Mouse (Mus musculus): ENCODE results near the gene Slc29a2. TPM values are rescaled to one million over a fixed set of nuclear protein-coding genes. Genes with fewer than 3 reads are reported as not detected.

The Slc29a2 gene
- polyA plus RNA-seq (2015; fragmentation: Nextera tagmentation; extraction: Ambion mirVana), result 17.8 and 18.5 TPM in 2 replicates

GRCm38 (mm10) chr19:5023621-5024479 is at the start of gene Slc29a2:
Slc29a2 (plus strand) TSS chr19:5023860.

DNA sequence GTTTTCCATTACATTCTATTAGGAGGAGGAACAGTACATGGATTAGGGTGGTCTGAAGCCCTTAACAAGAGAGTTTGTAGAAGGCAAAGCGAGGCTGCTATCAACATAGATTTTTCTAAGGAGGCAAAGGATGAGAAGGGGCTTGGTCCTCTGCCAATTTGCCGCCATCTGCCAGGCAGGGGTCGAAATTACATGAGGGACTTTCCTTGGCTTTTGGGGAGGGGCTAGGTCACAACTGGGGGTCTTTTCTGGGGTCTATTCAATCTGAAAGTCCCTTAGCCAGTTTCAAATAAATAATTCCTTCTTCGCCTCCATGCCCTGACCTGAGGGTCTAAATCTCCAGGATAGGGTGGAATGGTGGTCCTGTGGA is 33.4 kb upstream of the Slc29a2 start, which contains the start of gene Npas4:
Gene Npas4, minus strand, starts transcription at position 61 of the 370 bp plus-strand sequence.

GRCm38 (mm10) chr19:5038709-5039156 is 15.1 kb downstream of the Slc29a2 start, which contains the start of the genes B4gat1 and AC124502.3:
B4gat1 (plus strand) TSS chr19:5038826.
AC124502.3 (plus strand) TSS chr19:5038891.

DNA sequence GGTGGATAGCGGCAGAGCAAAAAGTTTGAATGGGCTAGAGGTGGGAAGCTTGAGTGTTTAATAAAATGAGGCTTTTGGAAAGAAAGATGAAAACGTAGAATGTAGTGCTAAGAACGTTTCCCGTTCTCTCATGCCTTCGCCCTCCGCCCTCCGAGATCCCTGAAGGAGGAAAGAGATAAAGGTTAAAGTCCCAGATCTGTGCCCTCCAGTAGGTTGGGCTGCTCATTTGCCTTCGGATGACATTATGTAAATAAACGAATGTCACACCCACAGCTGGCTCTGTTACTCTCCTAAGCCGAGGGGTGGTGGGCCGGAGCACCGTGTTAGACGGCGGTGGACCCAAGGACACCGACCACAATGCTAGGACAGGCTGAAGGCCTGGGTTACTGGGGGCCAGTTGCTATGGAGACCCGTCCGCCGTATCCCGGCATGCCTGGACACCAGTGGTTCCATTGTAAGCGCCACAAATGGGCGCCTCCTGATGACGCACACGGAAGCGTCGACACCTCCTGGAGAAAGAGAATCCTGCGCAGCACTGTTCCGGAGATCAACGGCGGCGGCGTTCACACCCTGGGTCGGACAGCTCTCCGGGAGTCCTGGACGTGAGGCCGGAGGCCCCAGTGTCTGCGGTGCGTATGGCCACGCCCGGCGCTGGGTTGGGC is 17.3 kb downstream of the Slc29a2 start, which contains the start of gene Brms1:
Gene Brms1, plus strand, starts transcription at position 493 of the 662 bp plus-strand sequence.

GRCm38 (mm10) chr19:5050047-5050905 is 26.6 kb downstream of the Slc29a2 start, which contains the start of gene Rin1:
Rin1 (plus strand) TSS chr19:5050481.

DNA sequence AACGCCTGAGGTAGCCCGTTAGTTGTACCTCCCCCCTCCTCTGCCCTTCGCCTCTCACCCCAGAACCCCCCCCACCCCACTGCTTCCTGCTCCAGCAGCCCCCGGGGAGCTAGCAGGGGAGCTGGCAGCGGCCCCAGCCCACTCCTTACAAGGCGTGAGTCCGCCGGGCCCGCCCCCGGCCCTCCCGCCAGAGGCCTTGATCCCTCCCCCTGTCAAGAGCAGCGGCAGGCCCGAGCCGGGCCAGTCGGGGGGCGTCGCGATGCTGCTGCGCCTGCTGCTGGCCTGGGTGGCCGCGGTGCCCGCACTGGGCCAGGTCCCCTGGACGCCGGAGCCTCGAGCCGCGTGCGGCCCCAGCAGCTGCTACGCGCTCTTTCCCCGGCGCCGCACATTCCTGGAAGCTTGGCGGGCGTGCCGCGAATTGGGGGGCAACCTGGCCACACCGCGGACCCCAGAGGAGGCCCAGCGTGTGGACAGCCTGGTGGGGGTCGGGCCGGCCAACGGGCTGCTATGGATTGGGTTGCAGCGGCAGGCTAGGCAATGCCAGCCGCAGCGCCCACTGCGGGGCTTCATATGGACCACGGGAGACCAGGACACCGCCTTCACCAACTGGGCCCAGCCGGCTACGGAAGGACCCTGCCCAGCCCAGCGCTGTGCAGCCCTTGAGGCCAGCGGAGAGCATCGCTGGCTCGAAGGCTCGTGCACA is 44.4 kb downstream of the Slc29a2 start, which contains the start of gene Cd248:
Gene Cd248, plus strand, starts transcription at position 212 of the 703 bp plus-strand sequence.

Other genes with a start within 250 kb of the Slc29a2 start
- 36.2 and 38.3 TPM in 2 replicates for gene Rbm4, start 230.0 kb upstream of the Slc29a2 start, polyA plus RNA-seq (2015; fragmentation: Nextera tagmentation; extraction: Ambion mirVana)
- gene Gm21992, start 212.2 kb upstream of the Slc29a2 start, polyA plus RNA-seq (2015; fragmentation: Nextera tagmentation; extraction: Ambion mirVana), result 14.4 and 24.3 TPM in 2 replicates
- gene Rbm14, start 212.2 kb upstream of the Slc29a2 start, polyA plus RNA-seq (2015; fragmentation: Nextera tagmentation; extraction: Ambion mirVana), result 32.0 and 33.3 TPM in 2 replicates
- gene Ccs, start 184.5 kb upstream of the Slc29a2 start, polyA plus RNA-seq (2015; fragmentation: Nextera tagmentation; extraction: Ambion mirVana), result 48.0 and 51.2 TPM in 2 replicates
- gene Ccdc87, start 184.5 kb upstream of the Slc29a2 start, polyA plus RNA-seq (2015; fragmentation: Nextera tagmentation; extraction: Ambion mirVana), result 0.63 and 0.85 TPM in 2 replicates
- gene Ctsf, start 168.7 kb upstream of the Slc29a2 start, polyA plus RNA-seq (2015; fragmentation: Nextera tagmentation; extraction: Ambion mirVana), result 92.7 and 98.1 TPM in 2 replicates
- gene Actn3, start 146.0 kb upstream of the Slc29a2 start, polyA plus RNA-seq (2015; fragmentation: Nextera tagmentation; extraction: Ambion mirVana), result 3.9 and 5.1 TPM in 2 replicates
- gene Zdhhc24, start 145.2 kb upstream of the Slc29a2 start, polyA plus RNA-seq (2015; fragmentation: Nextera tagmentation; extraction: Ambion mirVana), result 18.3 and 20.1 TPM in 2 replicates
- 8.7 and 8.8 TPM in 2 replicates for gene Bbs1, start 117.2 kb upstream of the Slc29a2 start, polyA plus RNA-seq (2015; fragmentation: Nextera tagmentation; extraction: Ambion mirVana)
- gene Dpp3, start 95.6 kb upstream of the Slc29a2 start, polyA plus RNA-seq (2015; fragmentation: Nextera tagmentation; extraction: Ambion mirVana), result 66.6 and 67.5 TPM in 2 replicates
- gene Peli3, start 80.7 kb upstream of the Slc29a2 start, polyA plus RNA-seq (2015; fragmentation: Nextera tagmentation; extraction: Ambion mirVana), result 10.4 and 12.1 TPM in 2 replicates
- 116 and 126 TPM in 2 replicates for gene Mrpl11, start 61.7 kb upstream of the Slc29a2 start, polyA plus RNA-seq (2015; fragmentation: Nextera tagmentation; extraction: Ambion mirVana)
- gene Npas4, start 33.5 kb upstream of the Slc29a2 start, polyA plus RNA-seq (2015; fragmentation: Nextera tagmentation; extraction: Ambion mirVana), result 0.28 and 0.39 TPM in 2 replicates
- 166 and 173 TPM in 2 replicates for gene B4gat1, start 15.0 kb downstream of the Slc29a2 start, polyA plus RNA-seq (2015; fragmentation: Nextera tagmentation; extraction: Ambion mirVana)
- gene AC124502.3, start 15.0 kb downstream of the Slc29a2 start, polyA plus RNA-seq (2015; fragmentation: Nextera tagmentation; extraction: Ambion mirVana), result 1.7 and 2.2 TPM in 2 replicates
- 14.2 and 14.9 TPM in 2 replicates for gene Brms1, start 17.5 kb downstream of the Slc29a2 start, polyA plus RNA-seq (2015; fragmentation: Nextera tagmentation; extraction: Ambion mirVana)
- 0.55 and 0.71 TPM in 2 replicates for gene Rin1, start 26.6 kb downstream of the Slc29a2 start, polyA plus RNA-seq (2015; fragmentation: Nextera tagmentation; extraction: Ambion mirVana)
- gene Cd248, start 44.2 kb downstream of the Slc29a2 start, polyA plus RNA-seq (2015; fragmentation: Nextera tagmentation; extraction: Ambion mirVana), result 17.4 and 19.4 TPM in 2 replicates
- gene Tmem151a, start 61.7 kb downstream of the Slc29a2 start, polyA plus RNA-seq (2015; fragmentation: Nextera tagmentation; extraction: Ambion mirVana), result 63.2 and 66.9 TPM in 2 replicates
- 72.6 and 73.4 TPM in 2 replicates for gene Yif1a, start 64.7 kb downstream of the Slc29a2 start, polyA plus RNA-seq (2015; fragmentation: Nextera tagmentation; extraction: Ambion mirVana)
- 448 and 454 TPM in 2 replicates for gene Cnih2, start 74.7 kb downstream of the Slc29a2 start, polyA plus RNA-seq (2015; fragmentation: Nextera tagmentation; extraction: Ambion mirVana)
- 203 and 219 TPM in 2 replicates for gene Rab1b, start 83.2 kb downstream of the Slc29a2 start, polyA plus RNA-seq (2015; fragmentation: Nextera tagmentation; extraction: Ambion mirVana)
- gene Klc2, start 94.7 kb downstream of the Slc29a2 start, polyA plus RNA-seq (2015; fragmentation: Nextera tagmentation; extraction: Ambion mirVana), result 72.6 and 86.2 TPM in 2 replicates
- gene Pacs1, start 249.3 kb downstream of the Slc29a2 start, polyA plus RNA-seq (2015; fragmentation: Nextera tagmentation; extraction: Ambion mirVana), result 39.0 and 46.4 TPM in 2 replicates